Mouse (Mus musculus) forebrain, embryonic 12.5 days (tissue): ENCODE results near the gene Rars2. TPM values are rescaled to one million over a fixed set of nuclear protein-coding genes. Genes with fewer than 3 reads are reported as not detected.
A peak's percentile ranks its signal among the peaks of the same experiment; 100 is the strongest.

Experiments used
- ATAC-seq: fragments of 200-750 bp; cut with Nextera tagmentation; 2 replicates; pipeline ENCODE4 v1.8.0; 2017; ENCODE audit warnings: moderate TSS enrichment; ENCODE audit not compliant: low FRiP score
- H3K27ac ChIP-seq: fragments of 300-500 bp; sonication (generic); 2 replicates; pipeline ENCODE4 v1.5.1; 2016; ENCODE audit warnings: mild to moderate bottlenecking
- H3K27me3 ChIP-seq: fragments of 300-500 bp; sonication (generic); 2 replicates; pipeline ENCODE4 v1.6.1; 2016; ENCODE audit warnings: mild to moderate bottlenecking
- H3K36me3 ChIP-seq: fragments of 300-500 bp; sonication (generic); replicated peaks from 2 replicates; pipeline ENCODE4 v1.6.1; 2016; ENCODE audit warnings: mild to moderate bottlenecking
- H3K4me1 ChIP-seq: fragments of 300-500 bp; sonication (generic); 2 replicates; pipeline ENCODE4 v1.6.1; 2016
- H3K4me2 ChIP-seq: fragments of 300-500 bp; sonication (generic); 2 replicates; pipeline ENCODE4 v1.6.1; 2016; ENCODE audit warnings: mild to moderate bottlenecking, moderate library complexity
- H3K4me3 ChIP-seq: fragments of 300-500 bp; sonication (generic); replicated peaks from 2 replicates; pipeline ENCODE4 v1.5.1; 2016; ENCODE audit warnings: mild to moderate bottlenecking
- H3K9ac ChIP-seq: fragments of 300-500 bp; sonication (generic); 2 replicates; pipeline ENCODE4 v1.6.1; 2016; ENCODE audit warnings: mild to moderate bottlenecking
- H3K9me3 ChIP-seq: fragments of 300-500 bp; sonication (generic); 2 replicates; pipeline ENCODE4 v1.6.1; 2016
- whole genome bisulfite sequencing: fragments of 180-500 bp; shearing (Covaris S2); methylation state at CpG from one replicate; pipeline ENCODE4 v1.1.7; 2016; 5-methylcytosine and 5-hydroxymethylcytosine counted together
- polyA plus RNA-seq: library from polyadenylated mRNA; unstranded; fragments of >200 nt; fragmentation: Nextera tagmentation; extraction: Ambion mirVana; gene quantifications from 2 replicates; pipeline ENCODE4 v1.2.1, GENCODE M21; 2016

Rars2 gene
- polyA plus RNA-seq, 1 experiment from 2014 or later: 83.7 TPM

- no peaks in the 10 kb centered on the region for H3K9me3 ChIP-seq
- no peak overlapping the region for H3K27ac ChIP-seq
- 92% methylated on average over 10 of the region's 10 CpGs for WGBS
- peaks cover 70% of the 10 kb centered on the region for H3K36me3 ChIP-seq
- no peak overlapping the region for H3K4me3 ChIP-seq
- H3K9ac ChIP-seq: no peak overlapping the region
- no peaks in the 10 kb centered on the region for H3K4me1 ChIP-seq
- no peak for ATAC-seq
- no peak overlapping the region for H3K4me2 ChIP-seq
- H3K27me3 ChIP-seq: no peaks in the 10 kb centered on the region
Measured at GRCm38 (mm10) chr4:34656101-34656500, 41.3 kb downstream of the Rars2 start.

GRCm38 (mm10) chr4:34659012-34659411, 44.3 kb downstream of the Rars2 start:
- H3K27me3 ChIP-seq: no peaks in the 10 kb centered on the region
- H3K4me1 ChIP-seq: no peaks in the 10 kb centered on the region
- H3K9ac ChIP-seq: no peak overlapping the region
- H3K27ac ChIP-seq: no peak overlapping the region
- ATAC-seq: no peak
- H3K36me3 ChIP-seq: peaks cover 72% of the 10 kb centered on the region
- no peak overlapping the region for H3K4me2 ChIP-seq
- H3K4me3 ChIP-seq: no peak overlapping the region
- H3K9me3 ChIP-seq: no peaks in the 10 kb centered on the region
- 91% methylated on average over 2 of the region's 2 CpGs for WGBS

- Histone ChIP-seq H3K27ac (no peak overlapping the region), H3K36me3 (peaks cover 72% of the 10 kb centered on the region), H3K4me1 (no peaks in the 10 kb centered on the region), H3K9me3 (no peaks in the 10 kb centered on the region), H3K9ac (no peak overlapping the region), H3K4me3 (no peak overlapping the region), H3K4me2 (no peak overlapping the region), H3K27me3 (no peaks in the 10 kb centered on the region)
- 96% methylated on average over 2 of the region's 2 CpGs for WGBS
- no peak for ATAC-seq
Measured at GRCm38 (mm10) chr4:34661514-34661913, 46.8 kb downstream of the Rars2 start.

- ATAC-seq: no peak
- WGBS: 88% methylated on average over 6 of the region's 6 CpGs
- Histone ChIP-seq H3K27ac (no peak overlapping the region), H3K4me2 (no peak overlapping the region), H3K27me3 (no peaks in the 10 kb centered on the region), H3K9ac (no peak overlapping the region), H3K4me3 (no peak overlapping the region), H3K36me3 (peaks cover 75% of the 10 kb centered on the region), H3K4me1 (no peaks in the 10 kb centered on the region), H3K9me3 (no peaks in the 10 kb centered on the region)
Measured at GRCm38 (mm10) chr4:34661927-34662326, 47.2 kb downstream of the Rars2 start.

GRCm38 (mm10) chr4:34667923-34668322, 53.2 kb downstream of the Rars2 start:
- Histone ChIP-seq H3K27me3 (no peaks in the 10 kb centered on the region), H3K9ac (no peak overlapping the region), H3K9me3 (no peaks in the 10 kb centered on the region), H3K4me1 (no peaks in the 10 kb centered on the region), H3K4me2 (no peak overlapping the region), H3K4me3 (no peak overlapping the region), H3K36me3 (peaks cover 54% of the 10 kb centered on the region), H3K27ac (no peak overlapping the region)
- 89% methylated on average over 5 of the region's 5 CpGs for WGBS
- ATAC-seq: no peak

GRCm38 (mm10) chr4:34673721-34674120, 59.0 kb downstream of the Rars2 start:
- no peaks in the 10 kb centered on the region for H3K27me3 ChIP-seq
- no peaks in the 10 kb centered on the region for H3K9me3 ChIP-seq
- H3K27ac ChIP-seq: no peak overlapping the region
- H3K9ac ChIP-seq: no peak overlapping the region
- peaks cover 37% of the 10 kb centered on the region for H3K36me3 ChIP-seq
- no peak for ATAC-seq
- no peaks in the 10 kb centered on the region for H3K4me1 ChIP-seq
- H3K4me3 ChIP-seq: no peak overlapping the region
- H3K4me2 ChIP-seq: no peak overlapping the region
- WGBS: 93% methylated on average over 5 of the region's 5 CpGs

- H3K4me3 ChIP-seq: no peak overlapping the region
- no peak overlapping the region for H3K9ac ChIP-seq
- WGBS: 88% methylated on average over 5 of the region's 5 CpGs
- H3K4me1 ChIP-seq: peaks cover 4% of the 10 kb centered on the region; the same call in 1 of the 2 replicates
- H3K36me3 ChIP-seq: peaks cover 40% of the 10 kb centered on the region
- H3K27ac ChIP-seq: no peak overlapping the region
- no peak for ATAC-seq
- H3K4me2 ChIP-seq: no peak overlapping the region
- H3K9me3 ChIP-seq: no peaks in the 10 kb centered on the region
- no peaks in the 10 kb centered on the region for H3K27me3 ChIP-seq
Measured at GRCm38 (mm10) chr4:34680530-34680929, 65.8 kb downstream of the Rars2 start.

GRCm38 (mm10) chr4:34686874-34687567, 72.3 kb downstream of the Rars2 start, which contains the start of gene Slc35a1:
Gene Slc35a1 (minus strand): TSS chr4:34687438.
- peaks cover 9% of the 10 kb centered on the region for H3K4me1 ChIP-seq
- peak within 1 kb of the TSS; percentile 97 for H3K27ac ChIP-seq
- peak within 1 kb of the TSS; percentile 92 for H3K9ac ChIP-seq
- H3K4me3 ChIP-seq: peak within 1 kb of the TSS; percentile 90
- ATAC-seq: peak; percentile 98
- WGBS: under 1% methylated on average over 64 of the region's 65 CpGs
- no peaks in the 10 kb centered on the region for H3K9me3 ChIP-seq
- H3K27me3 ChIP-seq: no peaks in the 10 kb centered on the region
- H3K4me2 ChIP-seq: peak within 1 kb of the TSS; percentile 51
- H3K36me3 ChIP-seq: peaks cover 11% of the 10 kb centered on the region; the same call in 1 of the 2 replicates

GRCm38 (mm10) chr4:34688021-34688420, 73.3 kb downstream of the Rars2 start:
- whole genome bisulfite sequencing: 82% methylated on average over 3 of the region's 3 CpGs
- H3K4me2 ChIP-seq: no peak overlapping the region
- peaks cover 9% of the 10 kb centered on the region for H3K4me1 ChIP-seq
- H3K36me3 ChIP-seq: 0 out of 2 replicates have a peak, but pooled peaks cover 2% of the 10 kb centered on the region
- no peaks in the 10 kb centered on the region for H3K27me3 ChIP-seq
- H3K9ac ChIP-seq: no peak overlapping the region
- ATAC-seq: no peak
- H3K4me3 ChIP-seq: no peak overlapping the region
- H3K9me3 ChIP-seq: no peaks in the 10 kb centered on the region
- H3K27ac ChIP-seq: no peak overlapping the region

- ATAC-seq: peak; percentile 51; the same call in 1 of the 2 replicates
Measured at GRCm38 (mm10) chr4:34701528-34701927, 86.8 kb downstream of the Rars2 start.

GRCm38 (mm10) chr4:34702231-34702630, 87.5 kb downstream of the Rars2 start:
- Histone ChIP-seq H3K4me2 (no peak overlapping the region), H3K9me3 (no peaks in the 10 kb centered on the region), H3K27me3 (no peaks in the 10 kb centered on the region), H3K9ac (no peak overlapping the region), H3K36me3 (no peaks in the 10 kb centered on the region), H3K4me1 (no peaks in the 10 kb centered on the region), H3K4me3 (no peak overlapping the region), H3K27ac (no peak overlapping the region)
- no peak for ATAC-seq
- 96% methylated on average over 11 of the region's 11 CpGs for WGBS

More at GRCm38 (mm10) chr4:34701528-34701927, 86.8 kb downstream of the Rars2 start:
- Histone ChIP-seq H3K4me1 (no peaks in the 10 kb centered on the region), H3K27ac (no peak overlapping the region), H3K9me3 (no peaks in the 10 kb centered on the region), H3K27me3 (no peaks in the 10 kb centered on the region), H3K36me3 (no peaks in the 10 kb centered on the region), H3K4me2 (no peak overlapping the region), H3K4me3 (no peak overlapping the region), H3K9ac (no peak overlapping the region)
- WGBS: 53% methylated on average over 5 of the region's 5 CpGs

- Histone ChIP-seq H3K9me3 (no peaks in the 10 kb centered on the region), H3K27me3 (no peaks in the 10 kb centered on the region), H3K4me2 (no peak overlapping the region), H3K4me3 (no peak overlapping the region), H3K27ac (no peak overlapping the region), H3K9ac (no peak overlapping the region), H3K36me3 (no peaks in the 10 kb centered on the region), H3K4me1 (no peaks in the 10 kb centered on the region)
- no peak for ATAC-seq
- 79% methylated on average over 4 of the region's 4 CpGs for WGBS
Measured at GRCm38 (mm10) chr4:34703029-34703428, 88.3 kb downstream of the Rars2 start.

- Histone ChIP-seq H3K4me2 (no peak overlapping the region), H3K36me3 (no peaks in the 10 kb centered on the region), H3K4me1 (no peaks in the 10 kb centered on the region), H3K27ac (no peak overlapping the region), H3K27me3 (no peaks in the 10 kb centered on the region), H3K4me3 (no peak overlapping the region), H3K9me3 (no peaks in the 10 kb centered on the region), H3K9ac (no peak overlapping the region)
- ATAC-seq: no peak
- WGBS: 74% methylated on average over 3 of the region's 3 CpGs
Measured at GRCm38 (mm10) chr4:34707248-34707647, 92.5 kb downstream of the Rars2 start.
